Mouse (Mus musculus) layer of hippocampus, adult 18-20 months (tissue): ENCODE measurements around the gene Acap2. TPM values are rescaled to one million over a fixed set of nuclear protein-coding genes. Genes with fewer than 3 reads are reported as not detected.
A peak's percentile ranks its signal among the peaks of the same experiment; 100 is the strongest.

Experiments
- DNase-seq, 2 experiments: peaks; one replicate each; pipeline ENCODE4 v3.0.0; 2022; ENCODE audit warnings: low spot score in 2 of 2
- total RNA-seq, 2 experiments: library from RNA; stranded (reverse); gene quantifications; 2 replicates each; pipeline ENCODE4 v1.2.3; 2021

Gene Acap2
- total RNA-seq, 2 experiments from 2014 or later: 132 to 138 TPM

DNA sequence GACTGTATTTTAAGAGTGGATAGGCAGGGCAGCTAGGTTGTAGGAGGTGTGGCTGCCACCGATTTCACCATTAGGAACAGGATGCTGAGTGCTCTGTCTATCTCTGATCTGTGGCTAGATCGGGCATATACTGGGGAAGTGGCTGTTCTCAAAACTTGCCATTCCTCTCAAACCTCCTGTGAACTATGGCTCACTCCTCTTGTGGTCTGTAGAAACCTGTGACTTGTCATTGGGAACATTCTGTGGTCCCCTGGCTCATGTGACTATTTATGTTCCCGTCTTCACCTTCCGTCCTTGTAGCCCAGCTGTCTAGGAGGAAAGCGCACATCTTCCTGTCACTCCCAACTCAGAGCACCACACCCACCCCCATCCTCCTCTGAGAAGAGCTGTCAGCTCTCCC, 8.9 kb upstream of the Acap2 start:
- no peak for DNase-seq

- no peak for DNase-seq
Measured at GRCm38 (mm10) chr16:31205726-31206125, 4.7 kb upstream of the Acap2 start.

- no peak for DNase-seq
Measured at GRCm38 (mm10) chr16:31205187-31205586, 4.1 kb upstream of the Acap2 start.

DNA sequence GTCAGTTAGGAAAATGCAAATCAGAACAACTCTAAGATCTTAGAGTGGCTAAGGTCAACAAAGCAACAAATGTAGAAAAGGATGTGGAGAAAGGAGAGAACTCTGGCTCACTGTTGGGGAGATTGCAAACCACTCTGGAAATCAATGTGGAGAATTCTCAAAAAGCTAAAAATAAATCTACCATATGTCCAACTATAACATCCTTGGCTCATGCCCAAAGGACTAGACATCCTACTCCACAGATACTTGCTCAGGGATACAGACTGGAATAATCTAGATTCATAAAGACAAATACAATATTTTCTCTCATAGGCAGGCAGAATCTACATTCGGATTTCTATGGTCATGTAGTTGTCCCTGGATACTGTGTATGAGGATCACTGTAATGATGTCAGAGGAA, 3.2 kb upstream of the Acap2 start:
- DNase-seq: no peak

DNA sequence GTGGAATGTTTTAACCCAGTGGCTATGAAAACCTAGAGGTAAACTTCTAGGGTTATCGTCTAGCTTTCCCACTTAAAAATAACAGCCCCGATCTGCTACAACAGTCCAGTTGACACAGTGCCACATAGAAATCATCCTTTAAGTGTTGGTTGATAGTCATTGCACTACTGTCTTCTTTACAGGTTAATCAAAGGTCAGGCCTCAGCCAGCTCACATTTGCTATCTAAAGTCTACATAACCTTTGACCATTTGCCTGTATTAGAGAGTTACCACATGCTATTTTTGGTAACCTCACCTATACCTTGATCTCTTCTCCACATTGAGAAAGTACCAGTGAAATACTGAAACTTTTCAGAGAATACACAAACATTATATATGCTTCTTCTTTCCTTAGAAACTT, 659 bp upstream of the Acap2 start:
- DNase-seq: no peak

- DNase-seq: peak; percentile 54 to 84
Measured at GRCm38 (mm10) chr16:31199926-31200789, 887 bp downstream of the Acap2 start.

DNA sequence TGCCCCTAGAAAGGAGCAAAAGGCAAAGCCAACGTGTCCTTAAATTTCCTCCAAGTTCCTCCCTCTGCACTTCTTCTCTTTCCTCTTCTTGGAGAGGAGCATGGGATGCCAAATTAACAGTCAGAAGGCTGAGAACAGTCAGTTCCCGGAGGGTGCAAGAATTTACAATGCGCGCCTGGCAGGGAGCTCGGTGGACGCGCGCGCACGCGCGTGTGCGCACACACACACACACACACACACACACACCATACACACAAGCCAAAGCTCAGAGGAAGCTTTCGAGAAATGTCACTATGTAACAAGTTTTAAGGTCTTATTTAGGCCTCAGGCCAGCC, 1.5 kb downstream of the Acap2 start:
- DNase-seq: peak; percentile 37 to 67

GRCm38 (mm10) chr16:31196971-31197370, 4.1 kb downstream of the Acap2 start:
- no peak for DNase-seq

DNA sequence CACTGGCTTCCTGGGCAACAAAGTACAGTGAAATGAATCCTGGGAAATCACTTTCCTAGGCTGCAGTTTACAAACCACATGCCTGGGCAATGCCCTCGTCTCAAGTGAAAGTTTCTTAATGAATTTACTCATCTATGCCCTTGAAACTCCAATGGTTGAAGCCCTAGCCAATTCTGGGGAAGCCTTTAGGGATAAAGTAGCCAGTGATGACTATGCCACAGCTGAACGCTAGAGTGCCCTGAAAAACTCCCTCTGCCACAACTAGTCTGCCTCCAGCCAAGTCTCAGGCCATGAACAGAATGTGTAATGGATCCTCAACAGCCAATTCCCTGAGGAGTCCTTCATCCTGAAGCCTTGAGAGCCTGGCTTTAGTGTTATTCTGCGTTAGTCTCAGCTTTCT, 8.5 kb downstream of the Acap2 start:
- DNase-seq: no peak

DNA sequence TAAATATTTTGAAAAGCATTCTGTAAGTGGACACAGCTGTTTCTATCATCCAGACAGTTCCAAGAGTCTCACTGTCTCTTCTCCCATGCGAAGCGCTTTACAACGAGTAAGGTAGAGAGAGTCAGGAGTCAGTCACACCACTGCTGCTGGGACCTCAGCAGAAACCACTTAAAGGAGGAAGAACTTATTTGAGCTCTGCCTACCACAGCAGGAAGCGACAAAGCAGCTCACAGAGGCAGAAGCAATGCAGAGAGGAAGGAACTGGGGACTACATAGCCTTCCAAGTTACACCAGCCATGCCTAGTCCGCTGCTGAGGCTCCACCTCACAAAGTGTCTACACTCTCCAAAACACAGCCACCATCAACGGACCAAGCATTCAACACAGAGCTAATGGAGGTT, 9.2 kb downstream of the Acap2 start:
- no peak for DNase-seq

DNA sequence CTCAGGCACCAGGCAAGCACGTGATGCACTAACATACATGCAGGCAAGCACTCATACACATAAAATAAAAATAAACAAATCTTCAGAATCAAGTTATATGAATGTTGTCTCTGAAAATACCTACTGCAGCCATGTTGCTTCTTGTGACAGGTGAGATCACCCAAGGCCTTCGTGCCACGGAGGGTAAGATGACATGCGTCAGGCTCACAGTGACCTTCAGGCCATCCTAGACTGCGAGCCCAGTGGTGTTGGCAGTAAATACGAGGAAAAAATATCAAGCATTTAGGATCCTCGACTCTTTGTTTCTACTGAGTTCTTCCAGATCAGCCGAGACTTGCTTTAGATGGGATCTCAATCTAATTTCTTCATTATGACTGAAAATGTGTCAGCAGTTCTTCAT, 10.6 kb downstream of the Acap2 start:
- no peak for DNase-seq

GRCm38 (mm10) chr16:31189291-31189690, 11.8 kb downstream of the Acap2 start:
- no peak for DNase-seq

GRCm38 (mm10) chr16:31188799-31189198, 12.2 kb downstream of the Acap2 start:
- DNase-seq: no peak

DNA sequence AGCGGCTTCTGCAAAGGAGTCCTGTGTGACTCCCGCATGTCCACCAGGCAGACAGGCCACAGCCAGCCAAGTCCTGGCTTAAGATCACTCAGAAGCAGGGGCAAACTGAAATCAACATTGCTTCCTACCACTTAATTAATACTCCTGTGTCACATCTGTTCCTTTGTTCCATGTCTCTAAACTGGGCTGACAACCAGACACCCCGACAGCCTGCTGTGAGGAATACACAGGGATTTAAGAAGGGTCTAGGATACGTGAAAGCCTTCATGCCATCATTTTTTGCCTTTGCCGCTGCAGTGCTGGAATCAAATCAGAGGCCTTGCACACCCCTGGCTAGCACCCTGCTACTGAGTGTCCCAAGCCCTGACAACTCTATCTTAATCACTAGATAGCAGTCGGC, 12.8 kb downstream of the Acap2 start:
- DNase-seq: no peak

- no peak for DNase-seq
Measured at GRCm38 (mm10) chr16:31187192-31187591, 13.9 kb downstream of the Acap2 start.

GRCm38 (mm10) chr16:31185757-31186156, 15.3 kb downstream of the Acap2 start:
- no peak for DNase-seq

DNA sequence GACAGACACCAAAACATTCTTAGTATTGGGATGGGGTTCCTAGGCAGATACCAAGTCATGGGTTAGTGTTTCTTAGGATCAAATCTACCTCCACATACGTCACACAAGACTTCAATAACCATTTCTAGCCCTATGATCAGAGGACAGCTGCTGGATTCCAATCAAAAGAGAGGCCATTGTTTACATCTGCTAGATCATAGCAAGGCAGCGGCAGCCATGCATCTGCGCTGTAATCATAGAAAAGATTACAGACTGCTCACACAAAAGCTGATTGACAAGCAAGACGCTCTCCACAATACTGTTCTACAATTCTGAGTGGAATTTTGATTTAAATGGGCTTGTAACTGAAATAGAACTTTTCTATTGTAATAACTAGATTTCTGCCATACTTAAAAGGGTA, 16.3 kb downstream of the Acap2 start:
- no peak for DNase-seq

- DNase-seq: no peak
Measured at GRCm38 (mm10) chr16:31182576-31182975, 18.5 kb downstream of the Acap2 start.

DNA sequence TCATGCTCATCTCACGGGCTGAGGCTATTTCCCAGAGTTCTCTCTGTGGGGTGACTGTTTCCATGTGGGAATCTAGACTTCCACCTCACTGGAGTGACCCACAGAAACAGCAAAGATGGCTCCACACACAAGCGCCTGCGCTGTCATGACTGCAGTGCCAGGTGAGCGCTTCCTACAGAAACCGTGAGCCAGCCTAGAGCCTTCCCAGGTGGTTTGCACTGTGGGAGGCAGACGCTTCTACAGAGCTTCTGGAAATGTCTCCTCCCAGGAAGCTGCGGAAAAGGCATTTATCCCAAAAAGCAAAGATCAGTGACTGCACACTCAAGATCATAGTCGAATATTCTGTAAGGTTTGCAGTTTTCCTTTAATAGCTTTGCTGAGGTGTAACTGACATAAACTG, 20.2 kb downstream of the Acap2 start:
- no peak for DNase-seq

GRCm38 (mm10) chr16:31179384-31179783, 21.7 kb downstream of the Acap2 start:
- DNase-seq: no peak

DNA sequence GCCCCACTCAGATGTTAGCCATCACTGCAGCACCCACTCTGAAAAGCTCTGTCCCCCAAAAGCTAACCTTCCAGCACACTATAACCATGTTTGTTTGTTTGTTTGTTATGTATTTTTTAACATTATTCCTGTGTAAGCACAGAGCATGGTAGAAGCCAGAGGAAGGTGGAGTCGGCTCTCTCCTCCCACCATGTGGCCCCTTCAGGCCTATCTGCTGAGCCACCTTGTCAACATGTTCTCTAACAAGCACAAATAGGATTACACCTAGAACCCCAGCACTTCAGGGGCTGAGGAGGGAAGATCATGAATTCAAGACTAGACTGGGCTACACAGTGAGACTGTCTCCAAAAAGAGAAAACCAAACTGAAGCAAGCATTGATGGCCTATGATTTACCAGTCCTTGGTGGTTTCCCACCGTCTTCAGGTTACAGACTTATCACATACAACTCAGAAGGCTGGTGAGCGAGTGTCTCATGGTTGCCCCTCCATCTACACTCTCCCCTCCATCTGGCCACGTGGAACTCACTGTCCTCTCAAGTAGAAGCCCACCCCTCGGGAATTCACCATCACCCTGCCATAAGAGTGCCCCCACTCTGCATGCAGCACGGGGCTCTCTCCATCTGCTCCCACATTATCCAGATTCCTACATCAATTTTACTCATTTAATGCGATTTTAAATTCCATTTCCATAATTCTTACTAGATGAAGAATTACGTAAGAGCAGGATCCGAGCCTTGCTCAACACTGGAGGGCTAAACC, 26.0 kb downstream of the Acap2 start:
- DNase-seq: no peak

- no peak for DNase-seq
Measured at GRCm38 (mm10) chr16:31172229-31172628, 28.8 kb downstream of the Acap2 start.

DNA sequence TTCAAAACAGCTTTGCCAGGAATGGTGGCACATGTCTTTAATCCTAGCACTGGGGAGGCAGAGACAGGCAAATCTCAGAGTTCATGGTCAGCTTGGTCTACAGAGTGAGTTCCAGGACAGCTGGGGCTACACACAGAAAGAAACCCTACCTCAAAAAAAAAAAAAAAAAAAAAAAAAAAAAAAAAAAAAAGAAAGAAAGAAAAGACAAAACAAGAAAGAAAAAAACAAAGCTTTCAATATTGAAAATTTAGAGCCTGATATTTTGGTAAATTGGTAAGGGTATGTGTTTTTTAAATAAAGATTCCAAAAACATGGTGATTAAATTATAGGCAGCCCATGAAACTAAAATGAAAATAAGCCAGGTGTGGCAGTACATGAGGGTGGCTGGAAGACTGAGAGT, 29.6 kb downstream of the Acap2 start:
- DNase-seq: no peak
